Mouse (Mus musculus) small intestine, adult 2 months (tissue): ENCODE measurements around the gene 5730596B20Rik.

ENCODE experiments used
- CTCF ChIP-seq: fragments of 200-500 bp; IDR thresholded peaks from 2 replicates; pipeline ENCODE4 v1.5.1; 2012; ENCODE audit warnings: low read depth, mild to moderate bottlenecking, control low read depth, inconsistent platforms, low read length, moderate library complexity, mixed read lengths; ENCODE audit not compliant: insufficient replicate concordance, insufficient read length; ENCODE audit errors: extremely low read depth
- POLR2A ChIP-seq: fragments of 200-500 bp; IDR thresholded peaks from 2 replicates; pipeline ENCODE4 v1.6.1; 2012; ENCODE audit warnings: low read depth, mild to moderate bottlenecking, control low read depth, inconsistent platforms, low read length, moderate library complexity

DNA sequence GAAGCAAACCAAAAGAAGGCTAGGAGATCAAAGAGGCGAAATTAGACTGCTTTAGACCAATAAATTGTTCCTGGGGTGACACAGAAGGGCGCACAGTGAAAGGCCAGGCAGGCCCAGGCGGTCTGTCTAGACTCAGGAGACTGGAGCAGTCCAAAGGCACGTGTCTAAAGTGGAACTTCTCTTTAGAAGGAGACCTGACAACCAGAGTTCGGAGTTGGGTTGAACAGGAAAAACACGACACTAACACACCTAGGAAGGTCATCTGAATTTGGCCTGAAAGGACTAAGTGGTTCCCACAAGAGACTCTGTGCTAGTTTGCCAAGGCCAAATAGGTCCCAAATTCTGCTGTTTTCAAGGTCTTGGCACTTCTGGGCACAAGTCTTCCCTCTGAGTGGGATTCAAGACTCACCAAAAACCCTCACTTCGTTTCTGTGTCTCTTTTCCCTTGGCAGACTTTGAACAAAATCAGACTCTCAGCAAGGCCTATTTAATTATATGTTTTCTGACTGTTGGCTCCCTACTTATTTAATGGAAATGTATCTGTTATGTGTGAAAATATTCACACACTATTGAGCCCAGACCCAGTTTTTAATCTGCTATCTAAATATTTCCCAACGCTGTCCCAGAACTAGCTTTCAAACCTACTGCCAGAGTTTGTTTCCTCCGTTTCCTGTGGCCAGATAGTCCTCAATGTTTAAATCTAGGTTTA, 42.1 kb downstream of the 5730596B20Rik start:
- TF ChIP-seq POLR2A, result no peak
- TF ChIP-seq CTCF, result no peak
